Mouse (Mus musculus) brain, embryonic 14.5 days (tissue): ENCODE results near the gene Olfr1214.
"Not testable (repeated sequence)": the region's sequence is repeated elsewhere in the genome, so short reads cannot be mapped to it uniquely, and the experiment has no call there.

Experiments
- CTCF ChIP-seq: fragments of 200-500 bp; IDR thresholded peaks from 2 replicates; pipeline ENCODE4 v1.5.1; 2012; ENCODE audit warnings: inconsistent platforms, mild to moderate bottlenecking, moderate library complexity, borderline replicate concordance; ENCODE audit not compliant: insufficient read depth, insufficient read length; ENCODE audit errors: extremely low read depth
- POLR2A ChIP-seq: fragments of 200-500 bp; IDR thresholded peaks from 2 replicates; pipeline ENCODE4 v1.6.1; 2012; ENCODE audit warnings: mild to moderate bottlenecking, inconsistent platforms, borderline replicate concordance; ENCODE audit not compliant: poor library complexity, insufficient read depth, insufficient read length, severe bottlenecking; ENCODE audit errors: extremely low read depth

DNA sequence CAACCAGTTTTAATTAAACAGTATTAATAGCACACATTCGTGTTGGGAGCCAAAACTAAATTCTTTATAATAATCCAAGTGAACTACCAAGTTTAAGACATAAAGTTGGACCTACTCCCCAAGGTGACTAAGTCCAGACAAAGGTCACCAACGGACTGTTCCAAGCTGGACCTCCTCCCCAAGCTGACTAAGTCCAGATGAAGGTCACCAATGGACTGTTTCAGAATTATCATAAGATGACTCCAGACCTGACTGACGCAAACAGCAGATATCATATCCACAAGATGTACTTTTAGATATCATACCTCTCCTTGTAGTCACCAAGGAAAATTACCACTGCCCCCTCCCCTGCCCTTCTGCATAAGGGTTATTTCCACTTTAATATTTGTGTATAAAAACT is 29.0 kb upstream of the Olfr1214 start:
- not testable (repeated sequence) for TF ChIP-seq CTCF, POLR2A
